Mouse (Mus musculus): ENCODE data around the gene Gabrr1.

The Gabrr1 gene

DNA sequence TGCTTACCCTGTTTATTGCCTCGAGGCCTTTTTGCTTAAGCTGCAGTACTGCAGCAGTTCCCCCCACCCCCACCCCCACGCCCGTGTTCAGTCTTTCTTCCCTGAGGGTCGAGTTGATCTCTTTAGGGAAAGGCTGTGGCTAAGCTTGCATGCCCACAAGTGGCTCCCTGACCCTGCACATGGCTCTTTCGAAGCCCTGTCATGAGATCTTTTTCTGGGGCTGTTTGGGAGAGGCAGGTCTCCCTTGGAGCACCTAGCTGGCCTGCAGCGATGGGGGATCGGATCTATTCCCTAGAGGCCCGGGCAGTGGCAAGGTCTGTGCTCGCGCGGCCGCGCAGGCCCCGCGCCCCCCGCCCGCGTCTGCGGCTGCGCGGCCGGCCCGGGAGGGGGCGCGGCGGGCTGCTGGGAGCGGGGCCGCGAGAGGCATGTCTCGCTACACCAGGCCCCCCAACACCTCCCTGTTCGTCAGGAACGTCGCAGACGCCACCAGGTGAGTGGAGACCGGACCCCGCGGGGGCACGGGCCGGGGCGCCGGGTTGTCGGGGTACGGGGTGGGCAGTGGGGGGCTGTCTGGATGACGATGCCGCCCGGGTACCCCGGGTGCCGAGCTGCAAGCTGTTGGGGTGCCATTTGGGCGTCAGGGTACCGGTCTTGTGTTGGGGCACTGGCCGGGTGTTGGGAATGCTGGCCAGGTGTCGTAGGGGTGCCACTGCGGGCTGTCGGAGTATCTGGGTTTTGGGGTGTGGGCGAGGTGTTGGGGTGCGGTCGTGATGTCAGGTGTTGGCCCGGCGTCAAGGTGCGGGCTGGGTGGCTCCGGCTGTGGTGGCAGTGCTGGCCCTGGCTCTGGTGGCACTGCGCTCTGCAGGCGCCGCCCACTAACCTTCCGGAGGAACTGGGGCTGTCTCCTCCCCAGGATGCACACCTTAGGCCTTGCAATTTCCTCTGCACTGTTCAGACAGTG lies 76.8 kb downstream of the Gabrr1 start, which contains the start of gene Srsf12:
Gene Srsf12 (plus strand): TSS at position 111 of the 961 bp plus-strand sequence.
- DNase-seq (ENCODE audit: low spot score in 2 of 2) = no peak
